Mouse (Mus musculus): ENCODE measurements around the gene Arpc1b.
"Not testable (repeated sequence)": the region's sequence is repeated elsewhere in the genome, so short reads cannot be mapped to it uniquely, and the experiment has no call there.

Gene Arpc1b

GRCm38 (mm10) chr5:145114071-145114605, at the start of gene Arpc1b:
Gene Arpc1b, plus strand, starts transcription at chr5:145114215.
- DNase-seq (ENCODE audit: low spot score): peak; percentile 42

- no peak for DNase-seq (ENCODE audit: low spot score)
Observed at GRCm38 (mm10) chr5:145064765-145065340, 49.2 kb upstream of the Arpc1b start.

GRCm38 (mm10) chr5:145068863-145069262, 45.2 kb upstream of the Arpc1b start:
- no peak for DNase-seq (ENCODE audit: low spot score)

GRCm38 (mm10) chr5:145069707-145070106, 44.3 kb upstream of the Arpc1b start:
- DNase-seq (ENCODE audit: low spot score): peak; percentile 24

- DNase-seq (ENCODE audit: low spot score): no peak
Observed at GRCm38 (mm10) chr5:145071342-145071741, 42.7 kb upstream of the Arpc1b start.

- no peak for DNase-seq (ENCODE audit: low spot score)
Observed at GRCm38 (mm10) chr5:145075081-145075480, 38.9 kb upstream of the Arpc1b start.

GRCm38 (mm10) chr5:145081866-145082613, 32.0 kb upstream of the Arpc1b start:
- DNase-seq (ENCODE audit: low spot score): no peak

GRCm38 (mm10) chr5:145083201-145083600, 30.8 kb upstream of the Arpc1b start:
- not testable (repeated sequence) for DNase-seq (ENCODE audit: low spot score)

- DNase-seq (ENCODE audit: low spot score): peak; percentile 77
Observed at GRCm38 (mm10) chr5:145083632-145084451, 30.2 kb upstream of the Arpc1b start, which contains the start of the genes Arpc1a and Kpna7. Gene Arpc1a, plus strand, starts transcription at chr5:145083830. Gene Kpna7, minus strand, starts transcription at chr5:145084030.

GRCm38 (mm10) chr5:145084822-145085221, 29.2 kb upstream of the Arpc1b start:
- no peak for DNase-seq (ENCODE audit: low spot score)

GRCm38 (mm10) chr5:145088186-145088585, 25.8 kb upstream of the Arpc1b start:
- no peak for DNase-seq (ENCODE audit: low spot score)

- no peak for DNase-seq (ENCODE audit: low spot score)
Observed at GRCm38 (mm10) chr5:145089878-145090277, 24.1 kb upstream of the Arpc1b start.

- DNase-seq (ENCODE audit: low spot score): no peak
Observed at GRCm38 (mm10) chr5:145096195-145096594, 17.8 kb upstream of the Arpc1b start.

GRCm38 (mm10) chr5:145098340-145098821, 15.6 kb upstream of the Arpc1b start:
- DNase-seq (ENCODE audit: low spot score): no peak

GRCm38 (mm10) chr5:145100960-145101359, 13.1 kb upstream of the Arpc1b start:
- no peak for DNase-seq (ENCODE audit: low spot score)

GRCm38 (mm10) chr5:145101451-145101850, 12.6 kb upstream of the Arpc1b start:
- not testable (repeated sequence) for DNase-seq (ENCODE audit: low spot score)

- no peak for DNase-seq (ENCODE audit: low spot score)
Observed at GRCm38 (mm10) chr5:145102706-145103105, 11.3 kb upstream of the Arpc1b start.

GRCm38 (mm10) chr5:145104328-145104727, 9.7 kb upstream of the Arpc1b start:
- no peak for DNase-seq (ENCODE audit: low spot score)

GRCm38 (mm10) chr5:145105694-145106275, 8.2 kb upstream of the Arpc1b start:
- DNase-seq (ENCODE audit: low spot score): no peak

GRCm38 (mm10) chr5:145110401-145110800, 3.6 kb upstream of the Arpc1b start:
- DNase-seq (ENCODE audit: low spot score): no peak

GRCm38 (mm10) chr5:145112566-145112965, 1.4 kb upstream of the Arpc1b start:
- DNase-seq (ENCODE audit: low spot score): no peak

GRCm38 (mm10) chr5:145113416-145113815, 599 bp upstream of the Arpc1b start:
- no peak for DNase-seq (ENCODE audit: low spot score)

Measured in ovary, postnatal 10 days (tissue).